Mouse (Mus musculus): Measurements from ENCODE around the gene Zbtb20. TPM values are rescaled to one million over a fixed set of nuclear protein-coding genes. Genes with fewer than 3 reads are reported as not detected.
A peak's percentile ranks its signal among the peaks of the same experiment; 100 is the strongest.

The Zbtb20 gene
- polyA plus RNA-seq, 1 experiment from 2014 or later = 18.8 TPM

DNA sequence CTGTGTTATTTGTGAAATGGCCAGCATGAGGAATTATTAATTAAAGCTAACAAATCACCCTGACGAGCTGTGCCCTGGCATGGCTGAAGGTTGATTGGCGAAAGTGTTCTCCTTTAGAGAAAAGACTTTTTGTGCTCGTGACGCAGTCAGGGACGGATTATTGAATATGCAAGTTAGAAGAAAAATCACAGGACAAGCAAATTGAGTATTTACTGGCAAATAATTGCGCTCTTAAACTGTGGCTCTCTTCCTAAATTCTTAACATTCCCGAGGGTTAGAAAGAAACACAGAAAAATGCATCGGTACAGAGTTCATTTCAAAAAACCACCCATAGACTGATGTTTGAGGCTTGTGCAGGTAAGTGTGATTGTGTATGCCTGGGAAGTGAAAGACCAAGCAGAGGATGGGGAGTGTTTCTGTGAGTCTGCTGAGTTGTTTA, 360.1 kb downstream of the Zbtb20 start:
- no peak overlapping the region; the same call in 1 of the 2 replicates for H3K4me2 ChIP-seq (replicated peaks)
- no peaks in the 10 kb centered on the region for H3K27me3 ChIP-seq (replicated peaks)
- no peaks in the 10 kb centered on the region for H3K4me1 ChIP-seq (replicated peaks)
- H3K36me3 ChIP-seq = no peaks in the 10 kb centered on the region
- no peak overlapping the region for H3K27ac ChIP-seq
- H3K9ac ChIP-seq = no peak overlapping the region
- H3K9me3 ChIP-seq = no peaks in the 10 kb centered on the region
- ATAC-seq = no peak
- no peak overlapping the region for H3K4me3 ChIP-seq (replicated peaks)
- 45% methylated on average over 8 of the region's 8 CpGs for WGBS

DNA sequence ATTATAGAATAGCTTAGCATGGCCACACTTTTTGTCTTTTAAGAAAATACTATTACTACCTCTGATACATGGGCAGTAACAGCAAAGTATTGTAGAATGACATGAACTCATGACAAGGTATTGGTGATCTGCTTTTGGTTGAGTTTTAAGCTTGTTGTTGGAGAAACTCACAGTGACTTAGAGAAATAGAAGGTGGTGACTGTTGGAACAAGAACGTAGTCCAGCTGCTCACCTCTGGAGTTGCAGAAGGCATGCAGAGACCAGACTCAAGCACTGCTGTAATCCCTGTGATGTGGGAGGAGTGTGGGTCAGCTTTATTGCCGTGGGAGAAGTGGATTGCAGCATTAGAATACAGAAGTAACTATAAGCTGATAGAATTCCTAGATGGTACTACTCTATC, 361.9 kb downstream of the Zbtb20 start:
- H3K9me3 ChIP-seq = no peaks in the 10 kb centered on the region
- H3K4me2 ChIP-seq (replicated peaks) = no peak overlapping the region
- WGBS = 59% methylated on average over 2 of the region's 2 CpGs
- no peak for ATAC-seq
- H3K9ac ChIP-seq = no peak overlapping the region
- no peak overlapping the region for H3K27ac ChIP-seq
- no peak overlapping the region for H3K4me3 ChIP-seq (replicated peaks)
- no peaks in the 10 kb centered on the region for H3K27me3 ChIP-seq (replicated peaks)
- H3K36me3 ChIP-seq = no peaks in the 10 kb centered on the region
- H3K4me1 ChIP-seq (replicated peaks) = no peaks in the 10 kb centered on the region

DNA sequence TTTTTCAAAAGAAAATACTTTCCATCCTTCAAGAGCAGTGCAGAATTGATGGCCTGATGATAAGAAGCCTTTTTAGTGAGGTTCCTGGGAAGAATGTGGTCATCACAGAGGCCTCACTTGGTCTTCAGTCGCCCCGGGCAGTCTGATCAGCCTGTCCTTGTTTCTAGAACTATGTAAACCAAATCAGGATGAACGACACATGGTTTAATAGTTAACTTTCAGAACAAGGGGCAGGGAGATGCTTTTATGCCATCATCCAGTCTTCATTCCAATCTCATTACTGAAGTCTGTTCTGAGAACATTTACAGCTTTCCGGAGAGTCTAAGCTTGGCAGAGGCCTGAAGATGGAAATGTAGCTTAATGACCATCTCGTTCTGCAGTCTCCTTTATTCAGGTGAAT, 371.3 kb downstream of the Zbtb20 start:
- no peaks in the 10 kb centered on the region for H3K4me1 ChIP-seq (replicated peaks)
- H3K36me3 ChIP-seq = no peaks in the 10 kb centered on the region
- WGBS = 50% methylated on average over 5 of the region's 5 CpGs
- H3K27me3 ChIP-seq (replicated peaks) = no peaks in the 10 kb centered on the region
- H3K4me2 ChIP-seq (replicated peaks) = no peak overlapping the region
- 0 out of 2 replicates have a peak, but pooled peaks have one; percentile 25 for ATAC-seq
- H3K9ac ChIP-seq = no peak overlapping the region
- no peak overlapping the region for H3K27ac ChIP-seq
- H3K9me3 ChIP-seq = no peaks in the 10 kb centered on the region
- H3K4me3 ChIP-seq (replicated peaks) = no peak overlapping the region

DNA sequence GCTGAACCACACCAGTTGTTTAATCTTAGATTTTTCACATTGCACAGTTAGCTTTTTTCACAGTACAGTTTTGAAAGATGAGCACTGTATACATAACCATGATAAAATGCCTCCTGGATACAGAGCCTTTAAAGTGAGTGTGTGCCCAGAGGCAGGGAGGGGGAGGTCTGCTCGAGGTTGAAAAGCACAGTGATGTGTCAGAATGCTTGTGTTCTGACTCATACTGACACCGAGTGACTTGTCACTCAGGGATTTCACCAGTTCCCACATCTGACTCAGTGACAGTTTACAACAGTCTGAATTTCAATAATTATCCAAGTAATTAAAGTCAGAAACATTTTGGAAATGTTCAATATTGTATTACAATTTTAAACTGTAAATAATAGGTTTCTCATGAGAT, 377.4 kb downstream of the Zbtb20 start:
- 28% methylated on average over 2 of the region's 2 CpGs for WGBS
- H3K9ac ChIP-seq = no peak overlapping the region
- no peaks in the 10 kb centered on the region for H3K27me3 ChIP-seq (replicated peaks)
- no peak overlapping the region for H3K4me2 ChIP-seq (replicated peaks)
- no peak for ATAC-seq
- H3K27ac ChIP-seq = no peak overlapping the region
- H3K36me3 ChIP-seq = no peaks in the 10 kb centered on the region
- H3K4me3 ChIP-seq (replicated peaks) = no peak overlapping the region
- no peaks in the 10 kb centered on the region for H3K4me1 ChIP-seq (replicated peaks)
- no peaks in the 10 kb centered on the region for H3K9me3 ChIP-seq

DNA sequence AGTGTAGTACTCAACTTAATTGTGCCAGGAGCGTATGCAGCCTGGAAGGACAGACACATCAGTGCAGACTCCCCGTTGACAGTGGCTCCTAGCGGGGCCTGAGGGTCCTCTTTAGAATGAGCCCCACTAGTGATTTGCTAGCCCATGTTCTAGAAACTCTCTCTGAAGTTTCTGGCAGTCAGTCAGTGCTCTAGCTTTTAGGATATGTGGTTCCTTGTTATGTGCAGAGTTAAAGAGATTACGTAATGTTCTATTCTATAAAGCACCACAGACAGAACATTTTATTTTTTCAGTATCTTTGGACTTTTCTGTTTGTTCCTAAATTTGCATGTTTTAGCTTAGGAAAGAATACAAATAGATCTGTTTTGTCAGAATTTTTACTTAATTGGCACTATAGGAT, 378.1 kb downstream of the Zbtb20 start:
- ATAC-seq = no peak
- 92% methylated on average over 4 of the region's 4 CpGs for WGBS

DNA sequence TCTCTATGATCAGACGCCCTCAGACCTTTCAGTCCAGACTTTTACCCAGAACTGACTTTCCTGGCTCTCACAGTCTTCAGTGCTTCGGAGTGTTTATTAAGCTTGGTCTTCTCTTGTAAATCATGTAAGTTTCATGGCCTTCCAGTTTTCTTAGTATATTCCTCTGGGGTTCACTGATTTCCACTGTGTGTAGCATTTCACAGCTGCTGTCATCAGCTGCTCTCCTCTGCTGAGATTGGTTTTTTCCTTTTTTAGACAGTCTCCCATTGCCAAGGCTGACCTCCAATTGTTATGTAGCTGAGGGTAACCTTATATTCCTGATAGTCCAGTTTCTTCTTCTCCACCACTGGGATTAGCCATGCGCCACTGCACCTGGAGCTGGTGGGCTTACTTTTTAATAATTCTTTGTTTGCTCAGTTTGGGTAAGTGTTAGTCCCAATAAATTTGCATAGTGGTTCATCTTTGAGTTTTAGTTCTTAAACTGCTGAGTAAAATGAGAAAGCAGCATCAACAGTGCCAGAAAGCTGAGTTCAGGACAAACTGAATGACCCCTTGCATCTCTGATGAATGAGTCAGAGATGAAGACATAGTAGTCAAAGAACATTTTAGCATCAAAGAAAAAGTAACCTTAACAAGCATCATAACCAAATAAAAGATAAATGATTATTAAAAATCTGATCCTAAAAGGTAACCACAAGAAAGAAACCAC, 380.7 kb downstream of the Zbtb20 start:
- Histone ChIP-seq H3K4me3 (replicated peaks) (no peak overlapping the region), H3K36me3 (no peaks in the 10 kb centered on the region), H3K27me3 (replicated peaks) (no peaks in the 10 kb centered on the region), H3K4me1 (replicated peaks) (no peaks in the 10 kb centered on the region), H3K27ac (no peak overlapping the region), H3K9me3 (no peaks in the 10 kb centered on the region), H3K4me2 (replicated peaks) (no peak overlapping the region), H3K9ac (no peak overlapping the region)
- no peak for ATAC-seq
- WGBS = 81% methylated on average over 3 of the region's 3 CpGs

More for the DNA sequence above, 378.1 kb downstream of the Zbtb20 start:
- H3K9ac ChIP-seq = no peak overlapping the region
- no peaks in the 10 kb centered on the region for H3K9me3 ChIP-seq
- H3K4me2 ChIP-seq (replicated peaks) = no peak overlapping the region
- no peaks in the 10 kb centered on the region for H3K36me3 ChIP-seq
- no peaks in the 10 kb centered on the region for H3K27me3 ChIP-seq (replicated peaks)
- no peak overlapping the region for H3K27ac ChIP-seq
- no peak overlapping the region for H3K4me3 ChIP-seq (replicated peaks)
- no peaks in the 10 kb centered on the region for H3K4me1 ChIP-seq (replicated peaks)

DNA sequence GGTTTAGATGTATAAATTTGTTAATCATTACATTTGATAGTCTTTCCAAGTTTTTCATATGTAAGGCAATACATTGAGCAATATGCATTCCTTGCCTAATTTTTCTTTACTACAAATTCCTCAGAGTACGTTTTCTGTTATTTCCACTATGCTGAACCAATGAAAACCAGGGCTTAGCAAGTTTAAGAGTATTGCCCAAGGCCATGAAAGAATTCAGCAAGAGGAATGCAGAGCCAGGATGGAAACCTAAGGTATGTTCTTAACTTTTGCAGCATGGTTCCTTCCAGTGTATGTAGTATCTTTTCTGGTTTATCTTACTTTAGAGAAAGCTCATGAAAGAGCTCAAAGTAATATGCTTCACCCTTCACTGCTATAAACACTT, 381.2 kb downstream of the Zbtb20 start:
- 77% methylated on average over 1 of the region's 1 CpGs for WGBS
- no peaks in the 10 kb centered on the region for H3K9me3 ChIP-seq
- ATAC-seq = no peak

DNA sequence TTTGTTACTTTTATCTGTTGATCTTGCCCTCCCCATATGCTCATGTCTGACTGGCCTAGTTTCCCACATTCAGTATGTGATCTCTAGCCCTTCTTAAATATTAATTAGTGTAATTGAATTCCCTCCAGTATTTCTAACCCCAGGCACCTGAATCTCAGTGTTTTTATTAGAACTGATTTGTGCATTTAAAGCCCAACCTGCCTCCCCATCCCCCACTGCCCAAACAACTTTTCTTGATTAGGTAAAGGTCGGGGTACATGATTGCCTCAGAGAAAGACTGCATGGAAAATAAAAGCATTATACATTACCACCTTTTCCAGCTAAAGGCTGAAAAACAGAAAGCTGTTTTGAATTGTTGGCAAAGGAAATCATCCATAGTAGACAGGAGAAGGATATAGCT, 383.8 kb downstream of the Zbtb20 start:
- Histone ChIP-seq H3K4me3 (replicated peaks) (no peak overlapping the region), H3K9ac (no peak overlapping the region), H3K27ac (no peak overlapping the region), H3K27me3 (replicated peaks) (no peaks in the 10 kb centered on the region), H3K9me3 (no peaks in the 10 kb centered on the region), H3K4me1 (replicated peaks) (no peaks in the 10 kb centered on the region), H3K36me3 (no peaks in the 10 kb centered on the region), H3K4me2 (replicated peaks) (no peak overlapping the region)
- WGBS = 47% methylated on average over 1 of the region's 1 CpGs
- ATAC-seq = no peak

More for the DNA sequence above, 381.2 kb downstream of the Zbtb20 start:
- Histone ChIP-seq H3K36me3 (no peaks in the 10 kb centered on the region), H3K4me3 (replicated peaks) (no peak overlapping the region), H3K9ac (no peak overlapping the region), H3K27me3 (replicated peaks) (no peaks in the 10 kb centered on the region), H3K4me2 (replicated peaks) (no peak overlapping the region), H3K4me1 (replicated peaks) (no peaks in the 10 kb centered on the region), H3K27ac (no peak overlapping the region)

DNA sequence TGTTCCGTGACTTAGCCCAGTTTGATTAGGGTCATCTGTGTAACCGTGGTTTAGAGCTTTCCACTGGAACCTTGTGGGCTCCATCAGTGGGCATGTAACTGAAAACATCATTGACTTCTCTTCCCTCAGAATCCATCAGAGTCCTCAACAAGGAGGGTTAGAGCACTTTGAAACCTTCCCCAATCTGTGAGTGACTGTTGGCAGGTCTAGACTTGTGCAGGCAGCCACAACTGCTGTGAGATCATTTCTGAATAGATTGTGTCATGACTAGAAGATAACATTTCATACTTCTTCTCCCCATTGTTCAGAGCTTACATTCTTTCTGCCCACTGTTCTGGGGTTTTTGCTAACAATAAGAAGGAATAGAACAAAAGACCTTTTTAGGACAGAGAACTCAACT, 385.2 kb downstream of the Zbtb20 start:
- H3K9ac ChIP-seq = no peak overlapping the region
- no peaks in the 10 kb centered on the region for H3K36me3 ChIP-seq
- H3K4me1 ChIP-seq (replicated peaks) = no peaks in the 10 kb centered on the region
- ATAC-seq = no peak
- no peaks in the 10 kb centered on the region for H3K27me3 ChIP-seq (replicated peaks)
- H3K4me2 ChIP-seq (replicated peaks) = no peak overlapping the region
- no peak overlapping the region for H3K4me3 ChIP-seq (replicated peaks)
- no peak overlapping the region for H3K27ac ChIP-seq
- WGBS = 73% methylated on average over 2 of the region's 2 CpGs
- H3K9me3 ChIP-seq = no peaks in the 10 kb centered on the region

DNA sequence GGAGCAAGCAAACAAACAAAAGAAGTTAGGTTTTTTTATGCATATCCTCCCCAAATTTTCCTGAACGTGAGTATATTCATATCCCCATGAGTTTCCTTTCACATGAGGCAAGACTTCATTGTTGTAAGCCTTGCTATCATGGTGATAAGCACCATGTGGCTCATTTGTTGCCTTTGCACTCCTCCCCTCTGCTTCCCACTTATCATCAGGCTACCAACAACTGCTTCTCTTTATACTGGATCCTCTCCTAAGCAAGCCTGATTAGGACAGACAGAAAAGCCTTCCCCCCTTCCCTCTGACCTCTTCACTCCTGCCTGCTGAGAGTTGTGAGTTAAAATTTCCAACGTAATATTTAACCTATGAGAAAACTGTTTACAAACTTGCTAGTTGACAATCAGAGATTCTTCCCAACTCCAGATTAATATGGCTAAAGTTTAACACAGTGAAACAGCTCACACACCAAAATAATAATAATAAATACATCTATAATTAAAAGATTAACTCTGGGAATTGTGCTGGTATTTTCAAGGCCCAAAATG, 398.4 kb downstream of the Zbtb20 start:
- Histone ChIP-seq H3K36me3 (no peaks in the 10 kb centered on the region), H3K4me1 (replicated peaks) (no peaks in the 10 kb centered on the region; the same call in 1 of the 2 replicates), H3K9ac (no peak overlapping the region), H3K4me3 (replicated peaks) (no peak overlapping the region), H3K27ac (no peak overlapping the region), H3K9me3 (no peaks in the 10 kb centered on the region), H3K4me2 (replicated peaks) (no peak overlapping the region), H3K27me3 (replicated peaks) (no peaks in the 10 kb centered on the region)
- WGBS = 40% methylated on average over 2 of the region's 2 CpGs
- ATAC-seq = no peak

DNA sequence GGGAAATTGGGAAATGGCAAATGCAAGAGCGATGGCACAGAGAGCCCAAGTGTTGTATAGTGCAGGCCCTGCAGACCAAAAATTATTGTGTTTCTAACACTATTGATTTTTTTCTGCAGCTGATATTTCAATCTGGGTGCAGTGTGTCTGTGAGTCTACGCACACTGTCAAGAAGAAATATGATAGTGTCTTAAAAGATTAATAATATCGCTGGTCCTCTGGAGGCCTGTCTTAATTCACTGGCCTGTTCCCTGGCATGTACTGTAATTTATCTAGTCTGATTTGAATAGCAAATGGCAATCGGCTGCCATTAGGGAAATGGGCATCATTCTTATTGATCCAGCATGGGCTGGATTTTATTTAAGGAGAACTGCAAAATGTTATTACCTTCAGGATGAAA, 401.1 kb downstream of the Zbtb20 start:
- H3K9ac ChIP-seq = no peak overlapping the region
- H3K36me3 ChIP-seq = no peaks in the 10 kb centered on the region
- no peak for ATAC-seq
- H3K9me3 ChIP-seq = no peaks in the 10 kb centered on the region
- no peak overlapping the region for H3K4me2 ChIP-seq (replicated peaks)
- WGBS = 81% methylated on average over 4 of the region's 4 CpGs
- H3K4me3 ChIP-seq (replicated peaks) = no peak overlapping the region
- no peaks in the 10 kb centered on the region for H3K27me3 ChIP-seq (replicated peaks)
- H3K27ac ChIP-seq = no peak overlapping the region
- no peaks in the 10 kb centered on the region; the same call in 1 of the 2 replicates for H3K4me1 ChIP-seq (replicated peaks)

DNA sequence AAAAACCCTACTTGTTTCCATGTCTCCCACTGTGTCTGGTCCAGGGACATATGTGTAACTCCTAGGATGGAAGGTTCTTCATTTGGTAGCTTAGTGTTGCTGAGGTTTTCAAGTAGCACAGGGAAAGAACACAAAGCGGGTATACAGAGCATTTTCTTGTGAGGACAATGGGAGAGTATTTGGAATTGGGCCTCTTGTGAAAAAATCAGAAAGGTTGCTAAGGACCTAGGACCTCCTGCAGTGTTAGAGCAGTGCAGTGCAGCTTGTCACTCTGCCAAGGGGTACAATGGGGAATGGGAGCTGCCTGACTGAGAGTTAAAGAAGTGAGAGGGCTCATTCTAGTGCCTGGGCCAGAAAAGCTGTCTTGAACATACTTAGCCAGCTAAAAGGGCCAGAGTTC, 410.6 kb downstream of the Zbtb20 start:
- no peak overlapping the region for H3K9ac ChIP-seq
- WGBS = 88% methylated on average over 1 of the region's 1 CpGs
- ATAC-seq = no peak
- no peaks in the 10 kb centered on the region for H3K9me3 ChIP-seq
- H3K4me1 ChIP-seq (replicated peaks) = no peaks in the 10 kb centered on the region
- no peak overlapping the region for H3K4me3 ChIP-seq (replicated peaks)
- no peaks in the 10 kb centered on the region for H3K36me3 ChIP-seq
- no peak overlapping the region for H3K4me2 ChIP-seq (replicated peaks)
- no peaks in the 10 kb centered on the region for H3K27me3 ChIP-seq (replicated peaks)
- H3K27ac ChIP-seq = no peak overlapping the region

DNA sequence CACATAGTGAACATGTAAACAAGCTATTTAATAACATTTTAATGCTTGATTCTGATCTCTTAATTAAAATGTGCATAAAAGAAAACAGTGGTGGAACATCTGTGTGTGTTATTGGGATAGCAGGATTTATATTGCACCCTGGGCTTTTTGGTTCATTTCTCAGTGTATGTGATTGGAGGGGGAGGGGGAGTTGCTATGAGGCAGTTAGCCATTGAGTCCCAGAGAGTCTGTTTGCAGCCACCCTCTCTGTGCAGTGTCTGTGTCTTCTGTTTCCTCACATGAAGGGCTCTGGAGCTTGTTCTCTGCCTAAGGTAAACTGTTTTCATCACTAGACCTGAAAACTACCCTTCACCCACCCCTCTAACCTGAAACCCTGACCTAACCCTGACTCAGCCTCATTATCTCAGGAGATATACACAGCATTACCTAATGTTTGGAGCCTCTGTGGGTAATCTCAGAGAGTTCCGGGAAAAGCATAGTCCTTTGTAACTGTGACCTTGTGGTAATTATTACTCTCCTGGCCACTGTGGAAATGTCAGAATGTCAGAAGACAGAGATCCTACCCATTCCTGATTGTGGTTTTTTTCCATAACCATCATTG, 411.2 kb downstream of the Zbtb20 start:
- no peak overlapping the region for H3K4me3 ChIP-seq (replicated peaks)
- H3K27ac ChIP-seq = no peak overlapping the region
- H3K9me3 ChIP-seq = no peaks in the 10 kb centered on the region
- ATAC-seq = peak; percentile 31; the same call in 1 of the 2 replicates
- no peak overlapping the region for H3K9ac ChIP-seq
- H3K27me3 ChIP-seq (replicated peaks) = no peaks in the 10 kb centered on the region
- no peak overlapping the region for H3K4me2 ChIP-seq (replicated peaks)
- no peaks in the 10 kb centered on the region for H3K36me3 ChIP-seq
- WGBS = 43% methylated on average over 1 of the region's 1 CpGs
- H3K4me1 ChIP-seq (replicated peaks) = no peaks in the 10 kb centered on the region

Measured in intestine, embryonic 15.5 days (tissue).